Mouse (Mus musculus) heart, postnatal 0 days (tissue): Measurements from ENCODE around the gene Cdkl3.

Experiments used
- CTCF ChIP-seq: IDR thresholded peaks from 2 replicates; pipeline ENCODE4 v1.5.1; 2016; ENCODE audit warnings: antibody characterized with exemption, control low read depth, low read depth
- EP300 ChIP-seq: IDR thresholded peaks from 2 replicates; pipeline ENCODE4 v1.6.1; 2016; ENCODE audit warnings: antibody characterized with exemption, low read depth

- TF ChIP-seq CTCF (no peak), EP300 (no peak)
Measured at GRCm38 (mm10) chr11:51999611-52000289, 4.3 kb upstream of the Cdkl3 start.
